Mouse (Mus musculus): ENCODE measurements around the gene Srp68. TPM values are rescaled to one million over a fixed set of nuclear protein-coding genes. Genes with fewer than 3 reads are reported as not detected.

Srp68 gene
- polyA plus RNA-seq, 2 experiments from 2014 or later, result 33.1 to 42.4 TPM

- ATAC-seq, result no peak
Measured at GRCm38 (mm10) chr11:116203150-116203549, 70.9 kb downstream of the Srp68 start.

GRCm38 (mm10) chr11:116201151-116201550 is 72.9 kb downstream of the Srp68 start:
- no peak for ATAC-seq

GRCm38 (mm10) chr11:116198639-116199531 is 75.1 kb downstream of the Srp68 start, which contains the start of the genes Ten1 and Acox1:
Gene Ten1 (plus strand): TSS chr11:116198855.
Gene Acox1 (minus strand): TSS chr11:116199045.
- peak; percentile 88 for ATAC-seq

- no peak for ATAC-seq
Measured at GRCm38 (mm10) chr11:116198132-116198531, 75.9 kb downstream of the Srp68 start.

- ATAC-seq, result no peak
Measured at GRCm38 (mm10) chr11:116197584-116197906, 76.5 kb downstream of the Srp68 start.

- no peak for ATAC-seq
Measured at GRCm38 (mm10) chr11:116196866-116197583, 77.0 kb downstream of the Srp68 start.

GRCm38 (mm10) chr11:116196336-116196735 is 77.7 kb downstream of the Srp68 start:
- ATAC-seq, result no peak

- ATAC-seq, result no peak
Measured at GRCm38 (mm10) chr11:116195252-116195651, 78.8 kb downstream of the Srp68 start.

Other genes starting within 250 kb of the Srp68 start
- 1,000 to 10,000 TPM; 1,520 to 1,873 TPM for gene H3f3b, start 246.3 kb downstream of the Srp68 start, polyA plus RNA-seq (2017; shearing (Covaris generic))
- 10 to 100 TPM; 10.4 to 12.3 TPM for gene Unk, start 243.9 kb downstream of the Srp68 start, polyA plus RNA-seq (2017; shearing (Covaris generic))
- gene Unc13d, start 196.3 kb downstream of the Srp68 start, polyA plus RNA-seq (2017; shearing (Covaris generic)), result 100 to 1,000 TPM in 1 of 2 experiments, 10 to 100 TPM in 1; 68.6 to 116 TPM
- gene Wbp2, start 187.2 kb downstream of the Srp68 start, polyA plus RNA-seq (2017; shearing (Covaris generic)), result 100 to 1,000 TPM in 1 of 2 experiments, 10 to 100 TPM in 1; 85.4 to 142 TPM
- gene Trim47, start 147.0 kb downstream of the Srp68 start, polyA plus RNA-seq (2017; shearing (Covaris generic)), result not detected
- gene Trim65, start 143.1 kb downstream of the Srp68 start, polyA plus RNA-seq (2017; shearing (Covaris generic)), result 10 to 100 TPM; 10.7 to 11.9 TPM
- gene Mrpl38, start 135.3 kb downstream of the Srp68 start, polyA plus RNA-seq (2017; shearing (Covaris generic)), result 10 to 100 TPM; 17.9 to 25.8 TPM
- gene Fbf1, start 106.1 kb downstream of the Srp68 start, polyA plus RNA-seq (2017; shearing (Covaris generic)), result 1 to 10 TPM; 2.1 to 3.4 TPM
- gene Ten1, start 75.4 kb downstream of the Srp68 start, polyA plus RNA-seq (2017; shearing (Covaris generic)), result 10 to 100 TPM; 56.1 to 77.2 TPM
- 10 to 100 TPM; 10.0 to 11.7 TPM for gene Acox1, start 75.2 kb downstream of the Srp68 start, polyA plus RNA-seq (2017; shearing (Covaris generic))
- not detected for gene Evpl, start 36.1 kb downstream of the Srp68 start, polyA plus RNA-seq (2017; shearing (Covaris generic))
- gene Galr2, start 6.7 kb upstream of the Srp68 start, polyA plus RNA-seq (2017; shearing (Covaris generic)), result not detected
- gene Exoc7, start 33.0 kb upstream of the Srp68 start, polyA plus RNA-seq (2017; shearing (Covaris generic)), result 10 to 100 TPM; 49.2 to 80.4 TPM
- gene Foxj1, start 61.2 kb upstream of the Srp68 start, polyA plus RNA-seq (2017; shearing (Covaris generic)), result not detected
- gene Rnf157, start 138.8 kb upstream of the Srp68 start, polyA plus RNA-seq (2017; shearing (Covaris generic)), result 1 to 10 TPM; 6.6 to 6.9 TPM
- 10 to 100 TPM; 13.7 to 15.0 TPM for gene Ubald2, start 159.9 kb upstream of the Srp68 start, polyA plus RNA-seq (2017; shearing (Covaris generic))
- gene Qrich2, start 192.0 kb upstream of the Srp68 start, polyA plus RNA-seq (2017; shearing (Covaris generic)), result not detected
- gene Prpsap1, start 220.0 kb upstream of the Srp68 start, polyA plus RNA-seq (2017; shearing (Covaris generic)), result 10 to 100 TPM; 47.3 to 60.5 TPM

Measured in activated CD4-positive, CD25-positive, alpha-beta regulatory T cell, adult 4 months (primary cell).